Mouse (Mus musculus) liver, embryonic 14.5 days (tissue): Measurements from ENCODE around the gene Myh7b.

Experiments
- CTCF ChIP-seq: IDR thresholded peaks from 2 replicates; pipeline ENCODE4 v1.5.1; 2016; ENCODE audit warnings: antibody characterized with exemption, low read depth, control low read depth
- EP300 ChIP-seq: IDR thresholded peaks from 2 replicates; pipeline ENCODE4 v1.6.1; 2016; ENCODE audit warnings: antibody characterized with exemption, low read depth

GRCm38 (mm10) chr2:155668461-155668860 is 57.4 kb downstream of the Myh7b start:
- TF ChIP-seq CTCF (peak; percentile 68), EP300 (no peak)
